In the genomic region with DNA sequence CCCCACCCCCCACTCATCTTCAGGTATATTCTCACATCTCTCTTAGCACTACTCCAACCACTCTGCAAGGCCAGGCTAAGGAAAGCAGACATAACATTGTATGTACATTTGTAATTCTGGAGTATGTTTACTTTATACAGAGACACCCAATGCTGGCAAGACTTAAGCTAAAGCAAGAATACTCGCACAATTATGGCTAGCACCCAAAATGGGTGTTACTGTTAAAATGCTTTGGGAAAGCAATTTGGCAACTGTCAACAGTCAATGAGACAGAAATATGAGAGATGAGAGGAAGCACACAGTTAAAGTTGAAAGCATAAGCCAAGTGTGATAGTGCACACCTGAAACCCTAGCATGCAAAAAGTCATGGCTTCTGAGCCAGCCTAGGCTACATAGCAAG, we compare ENCODE assay signal across 14 mouse cellular contexts.
"Had no signal": no experiment of that assay in that cellular context is flagged by ENCODE, and none has a peak within 500 bp of the region (broad histone marks: within the 10 kb centered on the region; RNA-seq: fewer than 3 reads in every experiment).

No protein-coding gene starts in this region.

- H3K9me3 ChIP-seq: kidney, embryonic 15.5 days; limb, embryonic 13.5 days; lung, embryonic 15.5 days; midbrain, embryonic 10.5 days; neural tube, embryonic 15.5 days had no signal

- DNase-seq: kidney, adult 2 months; kidney, postnatal 14 days; left cerebral cortex, postnatal 4 days; midbrain, embryonic 14.5 days; right cerebral cortex, adult 18-20 months; right cerebral cortex, postnatal 25 days; thymus, postnatal 36 days had no signal

- H3K27me3 ChIP-seq: kidney, embryonic 15.5 days; limb, embryonic 13.5 days; lung, embryonic 15.5 days; neural tube, embryonic 15.5 days had no signal

- H3K4me2 ChIP-seq: kidney, embryonic 15.5 days; limb, embryonic 13.5 days; lung, embryonic 15.5 days; neural tube, embryonic 15.5 days had no signal

- H3K4me3 ChIP-seq: kidney, embryonic 15.5 days; limb, embryonic 13.5 days; lung, embryonic 15.5 days; midbrain, embryonic 10.5 days; myocyte; neural tube, embryonic 15.5 days had no signal

- H3K27ac ChIP-seq: kidney, embryonic 15.5 days; limb, embryonic 13.5 days; liver, embryonic 14.5 days; lung, embryonic 15.5 days; midbrain, embryonic 10.5 days; neural tube, embryonic 15.5 days had no signal

- H3K9ac ChIP-seq: kidney, embryonic 15.5 days; limb, embryonic 13.5 days; liver, embryonic 14.5 days; lung, embryonic 15.5 days; neural tube, embryonic 15.5 days had no signal

- H3K4me1 ChIP-seq: kidney, embryonic 15.5 days; lung, embryonic 15.5 days; midbrain, embryonic 10.5 days had no signal
